Mouse (Mus musculus) cerebellum, postnatal 10 days (tissue): ENCODE data around the gene Gcc1.

ENCODE experiments used
- DNase-seq, 2 experiments: peaks; one replicate each; pipeline ENCODE4 v3.0.0; 2021; ENCODE audit warnings: mixed read lengths in 2 of 2

The Gcc1 gene

GRCm38 (mm10) chr6:28421469-28422000, 6.7 kb downstream of the Gcc1 start:
- DNase-seq, result peak; percentile 95 to 96

GRCm38 (mm10) chr6:28420865-28421264, 7.3 kb downstream of the Gcc1 start:
- peak in 1 of 2 experiments; percentile 8 for DNase-seq

- peak; percentile 15 to 27 for DNase-seq
Measured at GRCm38 (mm10) chr6:28420361-28420760, 7.8 kb downstream of the Gcc1 start.

GRCm38 (mm10) chr6:28419673-28420072, 8.5 kb downstream of the Gcc1 start:
- DNase-seq, result peak in 1 of 2 experiments; percentile 16

GRCm38 (mm10) chr6:28418449-28418848, 9.7 kb downstream of the Gcc1 start:
- peak; percentile 82 to 90 for DNase-seq

- no peak for DNase-seq
Measured at GRCm38 (mm10) chr6:28416981-28417380, 11.2 kb downstream of the Gcc1 start.

- no peak for DNase-seq
Measured at GRCm38 (mm10) chr6:28411236-28411635, 17.0 kb downstream of the Gcc1 start.

- DNase-seq, result no peak
Measured at GRCm38 (mm10) chr6:28410053-28410452, 18.1 kb downstream of the Gcc1 start.

GRCm38 (mm10) chr6:28399791-28400190, 28.4 kb downstream of the Gcc1 start:
- peak; percentile 16 to 26 for DNase-seq

- DNase-seq, result peak; percentile 13 to 19
Measured at GRCm38 (mm10) chr6:28398726-28399125, 29.5 kb downstream of the Gcc1 start.

GRCm38 (mm10) chr6:28397681-28398203, 30.4 kb downstream of the Gcc1 start, which contains the start of gene Zfp800:
Gene Zfp800 (minus strand): TSS chr6:28398005.
- peak; percentile 46 to 55 for DNase-seq

GRCm38 (mm10) chr6:28396853-28397457, 31.2 kb downstream of the Gcc1 start:
- peak; percentile 39 to 51 for DNase-seq

- peak in 1 of 2 experiments; percentile 7 for DNase-seq
Measured at GRCm38 (mm10) chr6:28396051-28396852, 31.9 kb downstream of the Gcc1 start.

GRCm38 (mm10) chr6:28389038-28389437, 39.2 kb downstream of the Gcc1 start:
- DNase-seq, result no peak

GRCm38 (mm10) chr6:28385169-28385568, 43.0 kb downstream of the Gcc1 start:
- DNase-seq, result peak in 1 of 2 experiments; percentile 5

- DNase-seq, result no peak
Measured at GRCm38 (mm10) chr6:28381983-28382382, 46.2 kb downstream of the Gcc1 start.

GRCm38 (mm10) chr6:28369966-28370683, 58.1 kb downstream of the Gcc1 start:
- no peak for DNase-seq

- DNase-seq, result no peak
Measured at GRCm38 (mm10) chr6:28367575-28367974, 60.6 kb downstream of the Gcc1 start.
